Mouse (Mus musculus): ENCODE measurements around the gene Sf3b1. TPM values are rescaled to one million over a fixed set of nuclear protein-coding genes. Genes with fewer than 3 reads are reported as not detected.
"Not testable (repeated sequence)": the region's sequence is repeated elsewhere in the genome, so short reads cannot be mapped to it uniquely, and the experiment has no call there.

Sf3b1 gene
- 522 and 578 TPM in 2 replicates for total RNA-seq (2014; fragmentation: Nextera tagmentation)
- total RNA-seq (2017), result 670 and 758 TPM in 2 replicates
- polyA plus RNA-seq (2012), result 31.8 and 35.3 TPM in 2 replicates

DNA sequence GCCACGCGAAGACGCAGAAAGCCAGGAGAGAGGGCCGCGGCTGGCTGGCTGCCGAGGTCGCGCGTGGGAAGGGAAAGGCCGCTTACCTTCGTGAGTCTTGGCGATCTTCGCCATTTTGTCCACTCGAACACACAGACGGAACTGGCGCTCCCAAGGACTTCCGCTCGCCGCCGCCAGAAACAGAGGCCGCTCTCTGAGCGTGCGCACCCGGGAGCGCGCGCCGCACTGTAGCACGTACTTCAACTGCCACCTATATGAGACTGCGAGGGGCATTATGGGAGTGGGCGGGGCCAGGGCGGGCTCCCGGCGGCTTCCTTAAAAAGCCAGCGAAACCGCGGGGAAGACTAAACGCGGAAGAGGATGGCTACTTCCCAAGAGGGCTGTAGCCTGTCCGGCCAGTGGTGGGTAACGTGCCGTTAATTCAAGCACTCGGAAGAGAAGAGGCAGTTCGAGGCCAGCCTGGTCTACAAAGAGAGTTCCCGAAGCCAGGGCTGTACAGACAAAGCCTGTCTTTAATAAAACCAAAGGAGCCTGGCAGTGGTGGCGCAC, at the start of gene Sf3b1:
Gene Sf3b1, minus strand, starts transcription at position 229 of the 549 bp plus-strand sequence.
- no peak for TF ChIP-seq TAL1 (conservative IDR thresholded peaks at IDR 0.05; ENCODE audit: low read depth, low read length)
- TF ChIP-seq POLR2AphosphoS5 (IDR thresholded peaks at IDR 0.05; ENCODE audit: insufficient replicate concordance, low read depth, low read length), result peak; percentile 80; the same call in 1 of the 2 replicates
- TF ChIP-seq GATA1 (IDR thresholded peaks at IDR 0.05; ENCODE audit: borderline replicate concordance, low read length), result no peak
- TF ChIP-seq CTCF (IDR thresholded peaks at IDR 0.05; ENCODE audit: low read depth, low read length), result no peak
- no peak for TF ChIP-seq GATA2 (IDR thresholded peaks at IDR 0.05; ENCODE audit: borderline replicate concordance, low read depth, low read length)
- H3K4me1 ChIP-seq (ENCODE audit: insufficient read depth, low read depth, low read length), result peaks cover 63% of the 10 kb centered on the region
- H3K36me3 ChIP-seq (replicated peaks), result peaks cover 15% of the 10 kb centered on the region
- ATAC-seq (ENCODE audit: extremely low read depth, insufficient number of reproducible peaks, low FRiP score, poor library complexity, severe bottlenecking) (peak; percentile 76), DNase-seq (ENCODE audit: low spot score) (peak; percentile 91)
- peak within 1 kb of the TSS; percentile 91 for H3K4me3 ChIP-seq (ENCODE audit: low read depth, low read length)
- H3K9me3 ChIP-seq (replicated peaks), result no peaks in the 10 kb centered on the region
- H3K27me3 ChIP-seq (ENCODE audit: insufficient read depth, low read length), result no peaks in the 10 kb centered on the region

DNA sequence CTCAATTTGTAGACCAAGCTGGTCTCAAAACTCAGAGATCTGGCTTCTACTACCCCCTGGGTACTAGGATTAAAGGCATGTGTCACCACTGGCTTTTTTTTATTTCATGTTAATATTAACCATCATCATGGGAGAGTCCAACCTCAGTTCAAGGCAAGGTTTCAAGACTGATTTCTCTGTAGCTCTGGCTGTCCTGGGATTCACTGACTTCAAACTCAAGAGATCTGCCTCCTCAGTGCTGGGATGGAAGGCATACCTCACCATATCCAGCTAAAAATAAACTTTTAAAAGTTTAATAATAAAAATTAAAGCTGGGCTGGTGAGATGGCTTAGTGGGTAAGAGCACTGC, 49.1 kb upstream of the Sf3b1 start:
- TF ChIP-seq GATA1 (IDR thresholded peaks at IDR 0.05; ENCODE audit: borderline replicate concordance, low read length) (no peak), TAL1 (conservative IDR thresholded peaks at IDR 0.05; ENCODE audit: low read depth, low read length) (no peak), CTCF (IDR thresholded peaks at IDR 0.05; ENCODE audit: low read depth, low read length) (no peak), POLR2AphosphoS5 (IDR thresholded peaks at IDR 0.05; ENCODE audit: insufficient replicate concordance, low read depth, low read length) (no peak), GATA2 (IDR thresholded peaks at IDR 0.05; ENCODE audit: borderline replicate concordance, low read depth, low read length) (no peak)
- Histone ChIP-seq H3K9me3 (replicated peaks) (no peaks in the 10 kb centered on the region), H3K36me3 (replicated peaks) (peaks cover 62% of the 10 kb centered on the region), H3K4me3 (ENCODE audit: low read depth, low read length) (no peak overlapping the region), H3K27me3 (ENCODE audit: insufficient read depth, low read length) (no peaks in the 10 kb centered on the region), H3K4me1 (ENCODE audit: insufficient read depth, low read depth, low read length) (peaks cover 43% of the 10 kb centered on the region)
- ATAC-seq (ENCODE audit: extremely low read depth, insufficient number of reproducible peaks, low FRiP score, poor library complexity, severe bottlenecking) (no peak), DNase-seq (ENCODE audit: low spot score) (no peak)

DNA sequence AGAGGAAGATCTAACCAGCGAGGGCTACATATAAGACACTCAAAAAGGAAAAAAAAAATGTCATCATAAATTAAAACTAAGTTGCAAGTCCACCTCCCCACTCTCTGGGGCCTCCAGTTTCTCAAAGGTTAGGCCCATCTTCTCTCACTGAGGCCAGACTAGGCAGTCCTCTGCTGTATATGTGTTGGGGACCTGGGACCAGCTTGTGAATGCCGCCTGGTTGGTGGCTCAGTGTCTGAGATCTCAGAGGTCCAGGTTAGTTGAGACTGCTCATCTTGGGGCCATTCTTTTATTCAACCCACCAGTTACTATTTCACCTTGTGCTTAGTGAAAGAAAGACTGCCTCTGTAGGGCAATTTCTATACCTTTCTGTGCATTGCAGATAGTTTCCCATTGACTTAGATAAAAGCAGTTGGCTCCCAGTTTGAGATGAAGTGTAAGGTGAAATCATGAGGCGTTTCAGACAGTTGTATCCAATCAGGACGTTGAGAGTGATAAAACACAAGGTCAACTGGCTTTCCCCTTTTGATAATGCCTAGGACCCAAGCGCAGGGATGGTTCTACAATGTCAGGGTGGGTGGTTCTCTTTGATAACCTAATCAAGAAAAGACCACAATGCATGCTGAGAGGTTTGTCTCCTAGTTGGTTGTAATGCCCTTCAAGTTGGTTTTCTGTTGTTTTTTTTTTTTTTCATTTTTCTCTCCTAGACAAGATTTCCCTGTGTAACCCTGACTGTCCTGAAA, 48.5 kb upstream of the Sf3b1 start:
- Histone ChIP-seq H3K4me3 (ENCODE audit: low read depth, low read length) (no peak overlapping the region), H3K36me3 (replicated peaks) (peaks cover 61% of the 10 kb centered on the region), H3K27me3 (ENCODE audit: insufficient read depth, low read length) (no peaks in the 10 kb centered on the region), H3K9me3 (replicated peaks) (no peaks in the 10 kb centered on the region), H3K4me1 (ENCODE audit: insufficient read depth, low read depth, low read length) (peaks cover 37% of the 10 kb centered on the region)
- TF ChIP-seq POLR2AphosphoS5 (IDR thresholded peaks at IDR 0.05; ENCODE audit: insufficient replicate concordance, low read depth, low read length) (0 out of 2 replicates have a peak, but pooled peaks have one; percentile 49), GATA2 (IDR thresholded peaks at IDR 0.05; ENCODE audit: borderline replicate concordance, low read depth, low read length) (no peak)
- ATAC-seq (ENCODE audit: extremely low read depth, insufficient number of reproducible peaks, low FRiP score, poor library complexity, severe bottlenecking), result peak; percentile 18; the same call in 1 of the 2 replicates
- DNase-seq (ENCODE audit: low spot score), result no peak

DNA sequence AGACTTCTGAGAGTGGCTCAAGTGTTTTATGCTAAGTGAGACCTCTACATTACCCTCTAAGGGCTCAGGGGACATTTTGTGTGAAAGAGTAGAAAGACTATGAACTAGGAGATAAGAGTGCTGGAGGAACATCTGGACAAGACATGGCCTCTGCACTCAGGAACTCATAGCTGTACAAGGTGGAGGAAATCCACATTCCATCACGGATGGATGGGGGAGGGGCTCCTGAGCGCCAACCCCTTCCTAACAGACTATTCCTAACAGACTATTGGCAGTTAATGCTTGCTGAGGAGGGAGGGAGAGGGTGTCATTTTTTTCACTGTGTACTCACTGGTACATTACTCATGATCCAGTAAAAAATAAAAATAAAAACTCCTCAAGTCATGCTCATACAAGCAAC, 47.5 kb upstream of the Sf3b1 start:
- H3K4me1 ChIP-seq (ENCODE audit: insufficient read depth, low read depth, low read length), result peaks cover 32% of the 10 kb centered on the region
- peaks cover 61% of the 10 kb centered on the region for H3K36me3 ChIP-seq (replicated peaks)
- H3K9me3 ChIP-seq (replicated peaks), result no peaks in the 10 kb centered on the region
- no peak for ATAC-seq (ENCODE audit: extremely low read depth, insufficient number of reproducible peaks, low FRiP score, poor library complexity, severe bottlenecking)
- TF ChIP-seq CTCF (IDR thresholded peaks at IDR 0.05; ENCODE audit: low read depth, low read length) (no peak), GATA1 (IDR thresholded peaks at IDR 0.05; ENCODE audit: borderline replicate concordance, low read length) (no peak), GATA2 (IDR thresholded peaks at IDR 0.05; ENCODE audit: borderline replicate concordance, low read depth, low read length) (no peak), TAL1 (conservative IDR thresholded peaks at IDR 0.05; ENCODE audit: low read depth, low read length) (no peak), POLR2AphosphoS5 (IDR thresholded peaks at IDR 0.05; ENCODE audit: insufficient replicate concordance, low read depth, low read length) (no peak)
- no peak for DNase-seq (ENCODE audit: low spot score)
- H3K4me3 ChIP-seq (ENCODE audit: low read depth, low read length), result no peak overlapping the region
- H3K27me3 ChIP-seq (ENCODE audit: insufficient read depth, low read length), result no peaks in the 10 kb centered on the region

DNA sequence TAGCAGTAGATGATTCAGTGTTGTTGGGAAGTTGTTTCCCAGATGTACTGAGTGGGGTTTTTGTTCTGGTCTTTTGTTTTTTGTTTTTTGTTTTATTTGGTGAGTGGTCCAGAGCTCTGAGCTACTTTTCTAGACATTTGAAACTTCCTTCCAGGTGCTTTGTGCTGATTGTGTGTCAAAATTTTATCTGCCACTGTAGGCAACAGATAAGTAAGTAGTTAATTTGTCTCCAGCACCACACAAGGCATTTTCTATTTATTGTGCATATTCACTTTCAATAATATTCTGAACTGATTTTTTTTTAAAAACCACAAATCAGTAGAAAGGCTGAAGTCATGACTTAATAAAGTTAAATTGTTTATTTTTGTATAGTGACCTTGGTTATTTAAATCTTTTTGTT, 45.0 kb upstream of the Sf3b1 start:
- H3K36me3 ChIP-seq (replicated peaks), result peaks cover 61% of the 10 kb centered on the region
- not testable (repeated sequence) for H3K9me3 ChIP-seq (replicated peaks); DNase-seq (ENCODE audit: low spot score); H3K4me3 ChIP-seq (ENCODE audit: low read depth, low read length); H3K27me3 ChIP-seq (ENCODE audit: insufficient read depth, low read length); ATAC-seq (ENCODE audit: extremely low read depth, insufficient number of reproducible peaks, low FRiP score, poor library complexity, severe bottlenecking)
- H3K4me1 ChIP-seq (ENCODE audit: insufficient read depth, low read depth, low read length), result peaks cover 19% of the 10 kb centered on the region; the same call in 1 of the 2 replicates

DNA sequence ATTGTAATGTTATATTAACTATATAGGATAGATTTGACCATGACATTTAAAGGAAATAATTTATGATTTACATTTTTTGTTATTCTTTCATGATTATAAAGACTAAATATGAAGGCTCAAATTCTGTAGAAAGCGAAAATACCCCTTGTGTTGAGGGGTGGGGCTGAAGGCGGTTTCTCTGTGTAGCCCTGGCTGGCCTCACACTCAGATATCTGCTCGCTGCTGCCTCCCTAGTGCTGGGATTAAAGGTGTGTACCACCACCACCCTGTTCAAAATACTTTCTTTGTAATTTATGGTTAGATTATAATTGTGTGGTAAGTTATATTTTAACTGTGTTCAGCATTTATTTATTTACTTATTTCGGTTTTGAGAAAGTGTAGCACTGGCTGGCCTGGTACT, 34.5 kb upstream of the Sf3b1 start:
- TF ChIP-seq GATA2 (IDR thresholded peaks at IDR 0.05; ENCODE audit: borderline replicate concordance, low read depth, low read length) (no peak), POLR2AphosphoS5 (IDR thresholded peaks at IDR 0.05; ENCODE audit: insufficient replicate concordance, low read depth, low read length) (no peak), TAL1 (conservative IDR thresholded peaks at IDR 0.05; ENCODE audit: low read depth, low read length) (no peak), CTCF (IDR thresholded peaks at IDR 0.05; ENCODE audit: low read depth, low read length) (no peak), GATA1 (IDR thresholded peaks at IDR 0.05; ENCODE audit: borderline replicate concordance, low read length) (no peak)
- no peaks in the 10 kb centered on the region for H3K9me3 ChIP-seq (replicated peaks)
- ATAC-seq (ENCODE audit: extremely low read depth, insufficient number of reproducible peaks, low FRiP score, poor library complexity, severe bottlenecking) (no peak), DNase-seq (ENCODE audit: low spot score) (no peak)
- no peak overlapping the region for H3K4me3 ChIP-seq (ENCODE audit: low read depth, low read length)
- no peaks in the 10 kb centered on the region for H3K27me3 ChIP-seq (ENCODE audit: insufficient read depth, low read length)
- H3K4me1 ChIP-seq (ENCODE audit: insufficient read depth, low read depth, low read length), result peaks cover 52% of the 10 kb centered on the region
- H3K36me3 ChIP-seq (replicated peaks), result peaks cover 64% of the 10 kb centered on the region

Data from G1E (cell line).